Mouse (Mus musculus): ENCODE data around the gene Gm21983.

DNA sequence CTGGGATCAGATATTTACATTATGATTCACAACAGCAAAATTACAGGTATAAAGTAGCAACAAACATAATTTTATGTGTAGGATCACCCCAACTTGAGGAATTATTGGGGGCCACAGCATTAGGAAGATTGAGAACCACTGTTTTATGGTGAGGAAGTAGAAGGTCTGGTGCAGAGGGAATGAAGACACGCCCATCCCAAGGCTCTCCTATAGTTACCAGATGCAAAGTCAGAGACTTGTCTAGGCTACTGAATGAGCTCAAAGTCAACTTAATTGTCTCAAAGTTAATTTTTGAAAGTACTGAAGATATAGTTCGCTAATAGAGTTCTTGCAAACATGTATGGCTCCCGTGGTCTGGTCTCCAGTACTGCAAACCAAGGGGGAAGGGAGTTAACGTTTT, 47.1 kb downstream of the Gm21983 start:
- TF ChIP-seq POLR2A (IDR thresholded peaks at IDR 0.05; ENCODE audit: extremely low read depth, insufficient read depth, low read length) (no peak), CTCF (IDR thresholded peaks at IDR 0.05; ENCODE audit: extremely low read depth, insufficient read depth, low read length) (no peak)
